Comparison of ENCODE assay signal across 8 mouse cellular contexts in genomic region chr3:127789500-127790191, GRCm38 (mm10). TPM values are rescaled to one million over a fixed set of nuclear protein-coding genes. Genes with fewer than 3 reads are reported as not detected.
A peak's percentile ranks its signal among the peaks of the same experiment; 100 is the strongest.
DNase-seq lines count a peak whose midpoint lies in the region; ATAC-seq and TF ChIP-seq lines count a peak whose summit lies in the region.

Gene Tifa, plus strand, starts transcription at chr3:127789805.

- peak; percentile 30 for ATAC-seq in inflammation-experienced regulatory T-cells, adult 6 months

- H3K4me3 ChIP-seq in cortical plate, adult 2 months (ENCODE audit: insufficient read depth, low read length) = peak within 1 kb of the TSS; percentile 57

- H3K4me1 ChIP-seq in cortical plate, adult 2 months (ENCODE audit: control insufficient read depth, insufficient read depth, low read length) = no peaks in the 10 kb centered on the region

- 0 out of 2 replicates have a peak, but pooled peaks have one; percentile 23 for TF ChIP-seq POLR2A in cortical plate, adult 2 months (IDR thresholded peaks at IDR 0.05; ENCODE audit: extremely low read depth, insufficient read depth, low read length)

- no peak for TF ChIP-seq CTCF in cortical plate, adult 2 months (IDR thresholded peaks at IDR 0.05; ENCODE audit: extremely low read depth, insufficient read depth, low read length)

- no peak within 1 kb of the TSS for H3K27ac ChIP-seq in cortical plate, adult 2 months (ENCODE audit: insufficient read depth, low read length)

- intact Hi-C loops in left cerebral cortex, postnatal 4 days (cut with DNase I) = no loop called here

- DNase-seq in adrenal gland, adult 2 months = peak; percentile 87
- DNase-seq in gastrocnemius, postnatal 25 days = peak; percentile 40
- DNase-seq in left cerebral cortex, postnatal 4 days = peak; percentile 46
- DNase-seq in mesoderm, embryonic 11.5 days (ENCODE audit: low read depth, low spot score) = peak; percentile 39
- DNase-seq in right cerebral cortex, postnatal 25 days = peak; percentile 36
- DNase-seq in MN1 (ENCODE audit: low spot score) = no peak

RNA-seq across cellular contexts. Expression of gene Tifa, which starts in this region (rescaled TPM):
- total RNA-seq in adrenal gland, adult 2 months (2021) = 1 to 10 TPM; 3.4 to 6.5 TPM
- 16.4 and 23.6 TPM in 2 replicates for polyA plus RNA-seq in adrenal gland, adult 2 months (2012; rRNA removed)
- 7.7 and 9.1 TPM in 2 replicates for polyA plus RNA-seq in cortical plate, adult 2 months (2012; rRNA removed)
- under 1 TPM; 0.67 to 0.70 TPM for total RNA-seq in gastrocnemius, postnatal 25 days (2021)
- 1 to 10 TPM in 1 of 3 experiments, under 1 TPM in 1, not detected in 1; 0.88 to 1.5 TPM for polyA plus RNA-seq in inflammation-experienced regulatory T-cells, adult 6 months (2017; shearing (Covaris generic))
- total RNA-seq in left cerebral cortex, postnatal 4 days (2021) = 1 to 10 TPM; 1.6 to 2.1 TPM

Comparison
In these comparisons a context has a peak if more than half of its experiments do, and no peak if none do; other contexts are left out.
1. Peak in DNase-seq in gastrocnemius, postnatal 25 days; RNA of the gene not detected or under 1 TPM.